Mouse (Mus musculus) CH12.LX (cell line): Measurements from ENCODE around the gene Vps35l.

Experiments used
- EP300 ChIP-seq: IDR thresholded peaks from 2 replicates; pipeline ENCODE4 v1.6.1; 2011; ENCODE audit warnings: low read length, improper control_type of control experiment
- MAZ ChIP-seq: IDR thresholded peaks from 2 replicates; pipeline ENCODE4 v1.6.1; 2012; ENCODE audit warnings: low read depth, mild to moderate bottlenecking, inconsistent platforms, low read length, improper control_type of control experiment, moderate library complexity
- POLR2A ChIP-seq: IDR thresholded peaks from 2 replicates; pipeline ENCODE4 v1.6.1; 2011; ENCODE audit warnings: low read depth, mild to moderate bottlenecking, improper control_type of control experiment, low read length
- SMC3 ChIP-seq: IDR thresholded peaks from 2 replicates; pipeline ENCODE4 v1.6.1; 2011; ENCODE audit warnings: low read depth, low read length, improper control_type of control experiment
- UBTF ChIP-seq: IDR thresholded peaks from 2 replicates; pipeline ENCODE4 v1.6.1; 2012; ENCODE audit warnings: low read depth, mild to moderate bottlenecking, inconsistent platforms, low read length, improper control_type of control experiment, moderate library complexity

DNA sequence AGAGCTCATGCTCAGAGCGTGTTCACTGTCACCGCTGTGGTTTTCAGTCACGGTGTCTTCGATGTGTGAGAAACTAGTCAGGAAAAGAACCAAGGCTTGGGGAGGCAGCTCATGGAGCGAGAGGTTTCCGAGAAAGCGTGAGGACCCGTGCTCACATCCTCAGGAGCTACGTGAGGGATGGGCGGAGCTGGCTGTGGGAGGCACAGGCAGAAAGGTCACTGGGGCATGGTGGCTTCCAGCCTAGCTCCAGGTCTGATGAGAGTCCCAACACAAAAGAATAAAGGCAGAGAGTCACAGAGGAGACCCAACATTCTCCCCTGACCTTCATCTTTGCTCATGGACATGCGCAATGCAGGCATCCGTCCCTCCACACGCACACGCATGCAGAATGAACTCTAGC is 24.7 kb downstream of the Vps35l start:
- no peak for TF ChIP-seq MAZ
- TF ChIP-seq SMC3 = no peak
- no peak for TF ChIP-seq EP300
- no peak for TF ChIP-seq UBTF
- TF ChIP-seq POLR2A = no peak
